Mouse (Mus musculus) cerebellum, postnatal 25 days (tissue): ENCODE results near the gene Cyp17a1.
A peak's percentile ranks its signal among the peaks of the same experiment; 100 is the strongest.

Experiments
- DNase-seq, 2 experiments: peaks; one replicate each; pipeline ENCODE4 v3.0.0; 2021; ENCODE audit warnings: mixed read lengths in 2 of 2

The Cyp17a1 gene

GRCm38 (mm10) chr19:46641420-46642085, 31.4 kb downstream of the Cyp17a1 start:
- DNase-seq, result peak in 1 of 2 experiments; percentile 39

DNA sequence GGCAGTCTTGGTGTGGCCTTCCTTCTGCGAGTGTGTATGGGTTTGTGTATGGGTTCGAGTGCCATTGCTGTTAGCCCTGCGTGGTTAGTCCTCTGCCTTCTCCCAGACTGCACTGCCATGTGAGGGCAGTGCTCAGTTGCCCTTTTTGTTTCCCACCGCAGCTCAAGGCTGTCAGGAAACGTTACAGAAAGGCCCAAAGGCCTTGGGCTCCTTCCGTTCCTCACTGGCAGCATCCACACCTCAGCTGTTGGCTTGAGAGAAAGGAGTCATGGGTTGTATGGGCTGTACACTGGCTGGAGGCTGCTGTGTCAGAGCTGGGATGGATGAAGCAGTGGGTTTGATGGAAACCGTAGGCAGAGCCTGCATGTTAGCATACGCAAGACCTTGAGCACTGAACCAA, 32.2 kb downstream of the Cyp17a1 start:
- DNase-seq, result no peak

GRCm38 (mm10) chr19:46639496-46639895, 33.5 kb downstream of the Cyp17a1 start:
- DNase-seq, result no peak

DNA sequence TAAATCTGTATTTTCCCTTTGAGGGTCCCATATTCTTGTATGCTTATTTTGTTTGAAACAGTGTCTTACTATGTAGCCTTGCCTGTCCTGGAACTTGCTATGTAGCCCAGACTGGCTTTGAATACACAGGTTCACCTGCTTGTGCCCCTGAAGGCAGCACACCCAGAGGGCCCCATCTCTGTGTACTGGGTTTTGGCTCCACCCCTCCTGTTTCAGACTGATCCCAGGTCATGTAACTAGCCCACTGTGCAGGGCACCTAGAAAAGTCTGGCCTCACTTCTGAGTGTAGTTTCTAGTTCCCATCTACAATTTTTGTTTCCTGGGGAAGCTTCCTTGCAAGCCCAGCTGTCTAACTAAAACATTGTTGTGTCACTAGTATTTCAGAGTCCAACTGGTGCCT, 33.9 kb downstream of the Cyp17a1 start:
- no peak for DNase-seq

DNA sequence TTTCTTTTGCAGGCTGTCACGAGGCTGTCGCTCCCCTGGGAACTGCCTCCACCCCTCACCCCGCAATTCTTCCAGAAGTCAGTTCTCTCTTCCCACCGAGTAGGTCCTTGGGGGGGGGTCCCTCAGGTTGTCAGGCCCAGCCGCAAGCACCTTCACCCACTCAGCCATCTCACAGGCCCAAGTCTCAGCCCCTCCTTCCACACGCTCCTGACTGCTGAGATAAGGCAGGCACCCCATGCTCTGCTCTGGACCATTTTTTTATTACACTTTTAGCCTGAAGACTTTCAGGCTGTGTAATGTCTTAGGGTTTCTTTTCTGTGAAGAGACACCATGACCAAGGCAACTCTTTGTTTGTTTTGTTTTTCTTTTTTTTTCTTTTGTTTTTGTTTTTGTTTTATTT, 35.4 kb downstream of the Cyp17a1 start:
- DNase-seq, result no peak

DNA sequence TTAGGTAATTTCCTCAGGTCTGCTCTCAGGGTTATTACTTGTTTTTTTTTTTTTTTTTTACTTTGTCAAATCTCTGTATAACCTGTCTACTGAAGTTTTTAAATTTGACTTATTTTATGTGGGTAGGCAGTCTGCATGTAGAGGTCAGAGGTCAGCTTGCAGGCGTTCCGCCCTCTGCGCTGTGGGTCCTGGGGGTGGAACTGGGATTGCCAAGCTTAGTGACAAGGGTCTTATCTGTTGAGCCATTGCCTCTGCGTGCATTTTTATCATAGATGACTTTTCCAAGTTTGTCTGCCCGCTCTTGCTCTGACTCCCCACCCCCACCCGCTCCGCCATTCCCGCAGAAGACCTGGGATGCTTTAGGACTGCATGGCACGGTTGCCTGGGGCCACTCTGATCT, 37.2 kb downstream of the Cyp17a1 start:
- no peak for DNase-seq

- DNase-seq, result no peak
These were observed 41.3 kb downstream of the Cyp17a1 start for GRCm38 (mm10) chr19:46631637-46632036.

GRCm38 (mm10) chr19:46629807-46630206, 43.2 kb downstream of the Cyp17a1 start:
- DNase-seq, result no peak

DNA sequence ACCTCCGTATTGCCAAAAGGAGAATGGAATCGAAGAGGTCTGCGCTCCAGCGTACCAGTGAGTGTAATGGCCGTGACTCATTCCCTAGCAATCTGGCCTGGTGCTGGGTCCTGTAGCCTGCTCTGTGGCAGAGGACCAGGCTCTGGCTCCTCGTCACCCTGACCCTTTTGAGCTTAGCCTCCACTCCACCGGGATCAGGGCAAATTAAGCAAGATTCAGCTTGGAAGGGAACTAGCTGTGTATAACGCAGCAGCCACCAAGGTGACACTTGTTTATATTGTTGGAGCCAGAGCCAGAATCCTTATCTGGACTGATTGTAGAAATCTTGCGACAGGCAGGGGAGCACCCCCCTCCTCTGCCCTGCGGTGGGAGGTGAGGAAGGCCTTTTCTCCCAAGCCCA, 44.6 kb downstream of the Cyp17a1 start:
- DNase-seq, result no peak

DNA sequence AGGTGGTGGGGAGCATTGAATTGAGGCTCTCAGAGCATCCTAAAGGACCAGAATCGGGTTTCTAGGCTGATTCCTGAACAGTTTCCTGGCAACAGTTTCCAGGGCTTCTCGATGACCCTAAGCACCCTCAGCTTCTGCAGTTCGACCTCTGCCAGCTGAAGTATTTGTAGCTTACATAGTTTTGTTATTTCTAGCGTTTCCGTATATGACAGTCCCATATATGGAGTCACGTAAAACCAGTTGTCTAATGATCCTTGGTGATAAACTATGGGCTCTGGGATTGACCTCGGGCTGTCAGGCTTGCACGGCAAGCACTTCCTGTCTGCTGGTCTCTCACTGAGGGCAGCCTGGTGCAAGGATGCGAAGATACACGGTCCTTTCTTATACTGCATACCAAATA, 47.5 kb downstream of the Cyp17a1 start:
- no peak for DNase-seq

DNA sequence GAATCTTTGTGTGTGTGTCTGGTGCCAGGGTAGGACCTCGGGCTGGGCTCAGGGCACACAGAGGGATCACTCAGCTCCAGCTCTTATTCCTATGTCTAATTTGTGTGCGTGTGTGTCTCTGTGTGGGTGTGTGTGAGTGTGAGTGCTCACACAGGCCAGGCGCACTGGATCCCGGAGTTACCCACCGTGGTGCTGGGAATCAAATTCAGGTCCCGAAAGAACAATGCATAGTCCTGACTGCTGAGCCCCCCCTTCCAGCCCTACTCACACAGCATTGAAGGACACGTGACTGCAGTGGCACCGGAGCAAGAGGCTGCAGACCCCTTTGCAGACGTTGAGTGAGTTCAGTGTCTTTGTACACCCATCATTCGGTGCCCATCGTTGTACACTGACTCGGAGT, 48.0 kb downstream of the Cyp17a1 start:
- no peak for DNase-seq

DNA sequence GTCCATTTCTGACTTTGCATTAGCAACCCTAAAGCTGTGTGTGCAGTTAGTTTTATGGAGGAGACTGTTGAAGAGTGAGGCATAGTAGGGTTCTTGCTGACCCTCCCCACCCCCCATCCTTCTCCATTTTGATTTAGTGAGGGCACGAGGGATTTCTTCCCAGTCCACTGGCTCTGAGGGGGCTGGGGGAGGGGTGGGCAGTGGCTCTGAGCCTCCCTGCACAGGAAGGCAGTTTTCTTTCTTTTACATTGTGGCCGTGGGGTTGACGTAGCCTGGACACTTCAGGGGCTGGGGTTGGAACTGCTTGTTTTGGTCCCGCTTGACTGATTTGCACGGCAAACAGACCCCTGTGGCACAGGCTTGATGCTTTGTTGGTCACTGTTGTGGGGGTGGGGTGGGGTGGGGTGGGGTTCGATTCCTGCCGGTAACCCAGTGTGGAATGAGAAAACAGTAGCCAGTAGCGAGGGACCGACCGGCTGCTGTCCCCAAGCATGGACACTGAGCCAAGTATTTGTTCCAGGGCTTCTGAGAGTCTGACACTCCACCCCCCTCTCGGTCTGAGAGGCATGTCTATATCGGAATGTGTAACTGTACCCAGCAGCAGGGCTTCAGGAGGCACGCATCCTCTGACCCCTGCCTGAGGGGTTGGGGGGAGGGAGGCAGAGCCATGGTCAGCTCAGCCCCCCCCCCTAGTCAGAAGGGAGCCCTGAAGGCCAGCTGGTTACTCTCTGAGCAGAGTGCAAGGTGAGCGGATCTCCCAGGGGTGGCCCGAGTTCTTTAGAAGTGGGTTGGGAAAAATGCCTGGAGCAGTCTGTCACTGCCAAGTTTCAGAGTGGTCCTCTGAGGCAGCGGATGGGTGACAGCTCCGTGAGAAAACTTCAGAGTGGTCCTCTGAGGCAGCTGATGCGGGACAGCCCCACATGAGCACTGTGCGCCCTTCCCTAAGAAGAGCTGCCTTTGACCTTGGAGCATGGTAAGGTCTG, 48.9 kb downstream of the Cyp17a1 start:
- peak; percentile 53 to 61 for DNase-seq

DNA sequence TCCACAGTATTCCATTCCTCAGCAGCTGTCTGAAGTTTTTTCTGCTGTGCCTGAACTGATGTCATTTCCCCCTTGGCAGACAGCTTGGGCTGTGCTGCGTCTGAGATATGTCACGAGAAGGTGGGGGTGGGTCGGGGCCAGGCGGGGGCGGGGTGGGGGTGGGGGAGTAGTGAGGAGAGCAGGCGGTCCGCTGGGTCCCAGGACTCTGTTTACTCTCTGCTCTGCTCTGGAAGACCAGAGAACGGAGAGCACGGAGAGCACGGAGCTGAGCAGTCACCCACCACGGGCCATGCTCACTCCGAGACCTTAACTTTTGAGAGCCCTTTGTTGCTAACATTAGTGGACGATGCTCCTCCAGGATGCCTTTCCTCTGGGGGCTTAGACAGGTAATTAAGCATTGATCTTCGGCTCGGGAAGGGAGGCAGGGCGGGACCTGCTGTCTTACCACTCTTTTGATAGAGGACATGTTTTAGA, 49.7 kb downstream of the Cyp17a1 start:
- DNase-seq, result no peak

- DNase-seq, result no peak
These were observed 50.2 kb downstream of the Cyp17a1 start for GRCm38 (mm10) chr19:46622659-46623193.

GRCm38 (mm10) chr19:46621236-46622183, 51.5 kb downstream of the Cyp17a1 start:
- no peak for DNase-seq

GRCm38 (mm10) chr19:46620016-46620808, 52.8 kb downstream of the Cyp17a1 start:
- no peak for DNase-seq

- no peak for DNase-seq
These were observed 53.5 kb downstream of the Cyp17a1 start for GRCm38 (mm10) chr19:46619518-46619917.

GRCm38 (mm10) chr19:46619001-46619400, 54.0 kb downstream of the Cyp17a1 start:
- peak; percentile 66 to 67 for DNase-seq

DNA sequence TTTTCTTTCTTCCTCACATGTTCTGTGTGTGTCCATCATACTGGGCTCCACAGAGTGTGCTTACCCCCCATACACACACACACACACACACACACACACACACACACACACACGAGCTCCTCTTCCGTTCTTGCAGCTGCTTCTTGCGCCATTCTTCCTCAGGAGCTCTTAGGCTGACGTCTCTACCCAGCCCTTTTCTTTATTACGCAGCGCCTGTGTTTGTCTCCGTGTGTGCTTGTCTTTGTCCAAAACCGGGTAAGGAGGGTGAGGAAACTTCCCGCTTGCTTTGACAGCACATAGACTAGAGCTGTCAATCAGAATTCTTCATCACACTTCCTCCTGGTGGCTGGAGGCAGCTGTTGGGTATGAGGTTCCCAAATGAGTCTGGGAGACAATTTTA, 54.6 kb downstream of the Cyp17a1 start:
- DNase-seq, result no peak

DNA sequence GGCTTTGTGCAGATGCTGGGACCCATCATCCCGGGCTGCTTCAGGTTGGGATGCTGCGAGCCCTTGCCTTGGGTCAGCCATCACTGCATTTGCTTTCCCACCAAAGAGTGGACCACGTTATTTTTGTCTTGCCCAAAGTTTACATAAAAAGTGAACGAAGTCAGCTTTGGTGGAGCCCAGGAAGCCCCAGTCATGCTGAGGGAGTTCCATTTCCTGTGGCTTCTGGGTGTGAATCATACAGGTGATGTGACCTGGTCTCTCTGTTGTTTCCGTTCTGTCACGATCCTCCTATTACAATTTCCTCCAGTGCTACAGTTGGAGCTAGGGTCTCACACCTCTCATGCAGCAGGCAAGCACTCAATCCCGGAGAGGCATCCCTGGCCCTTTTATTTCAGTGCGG, 55.6 kb downstream of the Cyp17a1 start:
- no peak for DNase-seq
